Mouse (Mus musculus) liver, adult 2 months (tissue): ENCODE results near the gene Plagl1. TPM values are rescaled to one million over a fixed set of nuclear protein-coding genes. Genes with fewer than 3 reads are reported as not detected.

ENCODE experiments used
- DNase-seq: peaks from one replicate; pipeline ENCODE4 v3.0.0-alpha.2; 2011; ENCODE audit warnings: low read depth, low spot score; ENCODE audit errors: extremely low read depth
- H3K27ac ChIP-seq: fragments of 200-500 bp; replicated peaks from 2 replicates; pipeline ENCODE4 v1.5.1; 2012; ENCODE audit warnings: low read depth, mild to moderate bottlenecking, control low read depth, inconsistent platforms, low read length; ENCODE audit not compliant: insufficient read depth
- H3K27me3 ChIP-seq: fragments of 200-500 bp; 2 replicates; pipeline ENCODE4 v1.6.1; 2012; ENCODE audit warnings: mild to moderate bottlenecking, moderate library complexity, low read length, inconsistent platforms; ENCODE audit not compliant: control insufficient read depth, insufficient read depth
- H3K36me3 ChIP-seq: fragments of 200-500 bp; 2 replicates; pipeline ENCODE4 v1.6.1; 2012; ENCODE audit warnings: low read length, inconsistent platforms; ENCODE audit not compliant: control insufficient read depth, insufficient read depth
- H3K4me1 ChIP-seq: fragments of 200-500 bp; 2 replicates; pipeline ENCODE4 v1.6.1; 2011; ENCODE audit warnings: low read length; ENCODE audit not compliant: control insufficient read depth, insufficient read depth
- H3K4me3 ChIP-seq: fragments of 200-500 bp; 2 replicates; pipeline ENCODE4 v1.5.1; 2011; ENCODE audit warnings: low read depth, mild to moderate bottlenecking, control low read depth, low read length, moderate library complexity; ENCODE audit not compliant: insufficient read depth
- H3K79me2 ChIP-seq: fragments of 200-500 bp; 2 replicates; pipeline ENCODE4 v1.6.1; 2012; ENCODE audit warnings: inconsistent platforms, mild to moderate bottlenecking, low read length, moderate library complexity; ENCODE audit not compliant: control insufficient read depth, insufficient read depth
- H3K9ac ChIP-seq: fragments of 200-500 bp; 2 replicates; pipeline ENCODE4 v1.6.1; 2012; ENCODE audit warnings: low read depth, mild to moderate bottlenecking, control low read depth, inconsistent platforms, low read length
- CTCF ChIP-seq: fragments of 200-500 bp; IDR thresholded peaks from 2 replicates; pipeline ENCODE4 v1.5.1; 2011; ENCODE audit warnings: low read depth, low read length, control low read depth
- POLR2A ChIP-seq: fragments of 200-500 bp; IDR thresholded peaks from 2 replicates; pipeline ENCODE4 v1.6.1; 2011; ENCODE audit warnings: low read length, control low read depth; ENCODE audit not compliant: insufficient read depth; ENCODE audit errors: extremely low read depth
- WGBS: fragments of 180-500 bp; shearing (Covaris S2); methylation state at CpG from one replicate; pipeline ENCODE4 v1.1.7; 2018; 5-methylcytosine and 5-hydroxymethylcytosine counted together
- polyA plus RNA-seq: library from polyadenylated mRNA; depleted of rRNA; stranded (reverse); fragments of >200 nt; gene quantifications from 2 replicates; pipeline ENCODE4 v1.2.3, GENCODE M21; 2012
- total RNA-seq: library from RNA; depleted of rRNA; stranded (reverse); fragments of >200 nt; gene quantifications from 2 replicates; pipeline ENCODE4 v1.2.3, GENCODE M21; 2014

The Plagl1 gene
- total and polyA plus RNA-seq, 2 experiments = 0.55 to 1.1 TPM

DNA sequence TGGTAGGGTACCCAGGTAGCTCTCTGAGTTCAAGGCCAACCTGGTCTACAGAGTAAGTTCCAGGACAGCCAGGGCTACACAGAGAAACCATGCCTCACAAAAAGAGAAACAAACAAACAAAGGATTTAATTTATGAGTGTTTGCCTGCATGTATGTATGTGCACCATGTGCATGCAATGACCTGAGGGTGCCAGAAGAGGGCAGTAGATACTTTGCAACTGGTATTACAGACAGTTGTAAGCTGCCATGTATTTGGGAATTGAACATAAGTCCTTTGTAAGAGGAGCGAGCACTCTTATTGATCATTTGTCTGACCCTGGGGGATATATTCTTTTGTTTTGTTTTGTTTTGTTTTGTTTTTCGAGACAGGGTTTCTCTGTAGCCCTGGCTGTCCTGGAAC lies 10.7 kb downstream of the Plagl1 start:
- no peak for TF ChIP-seq CTCF
- no peak overlapping the region for H3K4me3 ChIP-seq
- H3K4me1 ChIP-seq = no peaks in the 10 kb centered on the region
- H3K27ac ChIP-seq = no peak overlapping the region
- 94% methylated on average over 2 of the region's 2 CpGs for WGBS
- DNase-seq = no peak
- no peaks in the 10 kb centered on the region for H3K36me3 ChIP-seq
- no peaks in the 10 kb centered on the region for H3K27me3 ChIP-seq
- no peaks in the 10 kb centered on the region for H3K79me2 ChIP-seq
- no peak overlapping the region for H3K9ac ChIP-seq

- Histone ChIP-seq H3K4me3 (no peak overlapping the region), H3K9ac (no peak overlapping the region), H3K27me3 (no peaks in the 10 kb centered on the region), H3K27ac (no peak overlapping the region), H3K79me2 (no peaks in the 10 kb centered on the region), H3K4me1 (no peaks in the 10 kb centered on the region), H3K36me3 (no peaks in the 10 kb centered on the region)
- TF ChIP-seq POLR2A (no peak), CTCF (no peak)
- no peak for DNase-seq
- 60% methylated on average over 7 of the region's 7 CpGs for WGBS
Measured at GRCm38 (mm10) chr10:13076807-13077532, 16.7 kb downstream of the Plagl1 start.

GRCm38 (mm10) chr10:13082459-13082858 lies 22.2 kb downstream of the Plagl1 start:
- Histone ChIP-seq H3K4me1 (no peaks in the 10 kb centered on the region), H3K36me3 (no peaks in the 10 kb centered on the region), H3K4me3 (no peak overlapping the region), H3K27me3 (no peaks in the 10 kb centered on the region), H3K27ac (no peak overlapping the region), H3K79me2 (no peaks in the 10 kb centered on the region), H3K9ac (no peak overlapping the region)
- DNase-seq = no peak
- WGBS = 89% methylated on average over 12 of the region's 12 CpGs
- no peak for TF ChIP-seq CTCF
- TF ChIP-seq POLR2A = no peak

DNA sequence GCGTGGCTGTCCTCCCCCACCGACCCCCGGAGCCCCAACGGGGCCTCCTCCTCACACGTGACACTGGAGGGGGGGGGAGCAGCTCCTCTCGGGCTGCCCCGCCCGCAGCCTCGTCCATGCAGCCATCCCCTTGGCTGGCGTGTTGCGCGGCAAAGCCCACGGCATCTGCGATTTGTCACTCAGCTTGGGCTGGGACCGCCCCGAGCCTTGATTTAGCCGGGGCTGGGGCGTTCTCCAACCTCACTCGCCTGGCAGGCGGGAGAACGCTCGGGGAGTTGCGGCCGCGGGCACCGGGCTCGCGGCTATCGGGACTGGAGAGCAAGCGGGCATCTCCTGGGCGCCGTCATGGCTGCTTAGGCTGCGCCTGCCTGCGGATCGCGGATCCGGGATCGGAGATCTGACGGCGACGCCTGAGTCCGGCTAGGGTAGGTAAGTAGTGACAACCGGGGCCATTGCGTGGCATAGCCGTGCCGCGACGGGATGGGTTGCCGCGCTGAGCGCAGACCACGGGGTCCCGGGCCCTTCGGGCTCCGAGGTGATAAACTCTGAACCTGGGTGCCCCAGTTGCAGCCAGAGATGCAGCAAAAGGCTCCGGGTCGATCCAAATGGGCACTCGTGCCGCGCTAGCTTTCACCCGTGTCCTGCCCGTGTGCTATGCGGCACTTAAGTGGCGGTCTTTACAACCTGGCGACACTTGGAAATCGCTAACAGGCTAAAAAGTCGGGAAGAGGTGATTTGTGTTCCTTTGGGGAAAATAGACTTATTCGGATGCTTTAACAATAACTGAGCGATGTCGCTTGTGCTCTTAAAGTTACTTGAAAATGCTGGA lies 30.5 kb downstream of the Plagl1 start:
- WGBS = 42% methylated on average over 70 of the region's 70 CpGs
- no peaks in the 10 kb centered on the region for H3K4me1 ChIP-seq
- peak overlapping the region; percentile 68 for H3K9ac ChIP-seq
- TF ChIP-seq POLR2A (peak; percentile 61; the same call in 1 of the 2 replicates), CTCF (no peak)
- no peak for DNase-seq
- no peak overlapping the region for H3K27ac ChIP-seq
- H3K4me3 ChIP-seq = peak overlapping the region; percentile 68
- no peaks in the 10 kb centered on the region; the same call in 1 of the 2 replicates for H3K27me3 ChIP-seq
- no peaks in the 10 kb centered on the region for H3K36me3 ChIP-seq
- H3K79me2 ChIP-seq = no peaks in the 10 kb centered on the region

DNA sequence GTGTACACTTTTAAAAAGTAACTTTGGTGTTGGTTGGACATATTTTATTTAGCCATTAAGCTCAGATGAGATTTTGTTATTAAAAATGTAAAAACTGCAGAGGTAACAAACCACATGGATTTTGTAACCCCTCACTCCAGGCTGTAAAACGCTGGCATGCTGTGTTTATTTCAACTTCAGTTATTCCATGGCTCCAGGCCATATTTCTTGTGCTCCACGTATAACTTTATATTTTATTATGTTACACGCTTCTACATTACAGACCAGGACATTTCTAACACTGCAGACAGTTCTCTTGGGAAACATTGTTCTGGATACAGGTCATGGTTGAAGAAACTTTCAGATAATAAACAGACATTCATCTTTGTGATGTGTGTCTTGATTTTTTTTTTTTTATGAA lies 32.7 kb downstream of the Plagl1 start:
- no peak for TF ChIP-seq POLR2A
- H3K4me1 ChIP-seq = no peaks in the 10 kb centered on the region
- no peak overlapping the region for H3K4me3 ChIP-seq
- 76% methylated on average over 3 of the region's 3 CpGs for WGBS
- H3K36me3 ChIP-seq = no peaks in the 10 kb centered on the region
- no peaks in the 10 kb centered on the region for H3K79me2 ChIP-seq
- DNase-seq = no peak
- no peak overlapping the region for H3K27ac ChIP-seq
- no peaks in the 10 kb centered on the region; the same call in 1 of the 2 replicates for H3K27me3 ChIP-seq
- H3K9ac ChIP-seq = no peak overlapping the region

- Histone ChIP-seq H3K79me2 (no peaks in the 10 kb centered on the region), H3K36me3 (no peaks in the 10 kb centered on the region), H3K4me1 (no peaks in the 10 kb centered on the region; the same call in 1 of the 2 replicates), H3K4me3 (no peak overlapping the region), H3K27me3 (no peaks in the 10 kb centered on the region), H3K9ac (no peak overlapping the region), H3K27ac (no peak overlapping the region)
- 94% methylated on average over 1 of the region's 1 CpGs for WGBS
- DNase-seq = no peak
- TF ChIP-seq POLR2A = no peak
- no peak for TF ChIP-seq CTCF
Measured at GRCm38 (mm10) chr10:13098895-13099294, 38.6 kb downstream of the Plagl1 start.
